Mouse (Mus musculus) erythroblast, embryonic 14.5 days (primary cell): ENCODE data around the gene Phtf2.

Experiments used
- GATA1 ChIP-seq: IDR thresholded peaks from 2 replicates; pipeline ENCODE4 v1.6.1; 2012; ENCODE audit warnings: low read length, inconsistent platforms, mixed read lengths
- TAL1 ChIP-seq: IDR thresholded peaks from 3 replicates; pipeline ENCODE4 v1.6.1; 2012; ENCODE audit warnings: low read length, inconsistent platforms, mixed read lengths

DNA sequence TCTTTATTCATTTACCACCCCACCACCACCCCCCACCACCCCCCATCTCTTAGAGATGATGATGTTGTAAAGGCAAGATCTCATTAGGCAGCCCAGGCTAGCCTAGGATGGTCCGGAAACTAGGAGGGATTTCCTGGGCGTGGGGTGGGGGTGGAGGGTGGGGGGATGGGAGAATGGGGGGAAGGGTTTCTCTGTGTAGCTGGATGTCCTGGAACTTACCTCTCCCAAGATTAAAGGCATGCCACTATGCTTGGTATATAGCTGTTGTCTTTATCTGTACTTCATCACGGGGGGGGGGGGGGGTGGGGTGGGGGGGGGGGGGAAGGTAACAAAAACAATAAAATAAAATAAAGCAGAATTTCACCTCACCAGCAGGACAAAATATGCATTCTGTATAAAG, 38.5 kb downstream of the Phtf2 start:
- TF ChIP-seq TAL1 (no peak), GATA1 (no peak)
